Mouse (Mus musculus) cerebellum, adult 9-11 months (tissue): ENCODE measurements at regions not wholly inside any gene's neighbourhood (a gene's known extent, or its start where the extent isn't known, plus 50 kb on each side); places are given as distances from the start of the nearest gene placed in this dataset.
"Not testable (repeated sequence)": the region's sequence is repeated elsewhere in the genome, so short reads cannot be mapped to it uniquely, and the experiment has no call there.

Experiments
- DNase-seq: peaks from one replicate; pipeline ENCODE4 v3.0.0; 2022

DNA sequence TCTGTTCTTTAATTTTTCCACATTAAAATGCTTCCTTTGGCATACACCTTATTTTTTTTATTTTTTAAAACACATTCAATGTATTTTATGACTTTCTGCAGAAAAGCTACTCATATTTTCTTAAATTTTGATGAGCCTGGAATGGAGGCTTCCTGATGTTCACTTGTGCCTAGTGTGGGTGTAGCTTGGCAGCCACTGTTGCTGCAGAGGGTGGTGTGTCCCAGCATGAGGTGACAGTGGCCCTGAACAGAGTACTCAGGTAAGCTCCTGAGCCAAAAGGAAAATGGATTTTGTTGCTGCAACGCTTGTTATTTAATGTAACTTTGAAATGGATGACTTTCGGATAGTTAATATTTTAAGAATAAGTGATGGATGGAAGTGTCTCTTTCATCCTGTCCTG, 170.6 kb downstream of the Eipr1 start:
- DNase-seq = no peak

DNA sequence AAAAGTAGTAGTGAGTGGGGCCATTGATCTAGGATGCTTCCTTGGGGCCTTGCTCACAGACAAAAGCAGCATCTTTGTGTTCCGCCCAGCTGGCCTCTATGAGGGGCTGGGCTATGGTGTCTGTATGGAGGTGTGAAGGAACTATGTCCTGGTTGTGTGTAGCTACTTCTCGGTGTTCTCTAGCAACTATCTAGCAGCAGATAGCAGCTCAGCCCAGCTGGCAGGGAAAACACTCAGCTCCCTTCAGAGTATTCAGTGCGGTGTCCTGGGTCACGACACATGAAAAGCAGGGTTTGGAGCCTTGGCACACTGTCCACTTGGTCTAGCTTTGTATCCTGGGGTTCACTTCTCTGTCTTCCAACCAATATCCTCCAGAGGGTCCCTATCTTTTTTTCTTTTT, 173.6 kb downstream of the Eipr1 start:
- DNase-seq = no peak

DNA sequence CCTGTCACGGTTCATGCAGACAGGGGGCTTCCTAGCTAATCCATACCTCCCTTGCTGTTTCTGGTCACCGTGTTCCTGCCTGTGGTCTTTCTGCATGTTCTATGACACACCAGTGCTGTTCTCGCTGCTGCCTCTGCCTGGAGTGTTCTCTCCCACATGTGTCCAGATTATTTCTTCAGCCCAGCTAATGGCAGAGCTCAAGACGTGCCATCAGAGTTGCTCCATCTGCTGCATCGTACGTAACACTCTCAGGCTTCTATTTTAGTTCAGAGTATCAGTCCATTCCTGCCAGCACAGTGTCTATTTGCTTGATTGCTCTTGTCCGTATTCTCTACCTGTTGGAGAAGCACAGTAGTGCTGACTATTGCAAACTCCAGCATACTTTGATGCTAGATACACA, 188.3 kb downstream of the Eipr1 start:
- no peak for DNase-seq

DNA sequence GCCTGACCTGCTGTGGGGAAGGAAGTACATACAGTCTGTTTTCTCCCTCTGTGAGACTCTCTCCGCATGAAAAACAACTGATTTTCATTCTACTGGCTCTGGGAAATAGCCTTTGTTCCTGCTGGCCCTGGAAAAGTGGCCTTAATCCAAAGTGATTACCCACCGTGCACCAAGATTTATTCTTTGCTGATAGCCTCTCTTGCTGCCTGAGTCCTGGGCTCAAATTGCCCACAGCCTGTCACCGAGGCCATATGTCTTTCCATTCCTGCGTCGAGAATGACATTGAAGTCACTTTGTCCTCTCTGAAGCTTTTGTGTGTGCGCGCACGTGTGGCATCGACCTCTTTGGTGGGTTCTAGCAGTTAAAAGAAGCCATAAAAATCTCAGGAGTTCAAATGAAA, 197.3 kb downstream of the Eipr1 start:
- no peak for DNase-seq

- DNase-seq = peak; percentile 12
Observed at GRCm38 (mm10) chr12:28949307-28949706, 197.7 kb downstream of the Eipr1 start.

- DNase-seq = no peak
Observed at GRCm38 (mm10) chr12:28957155-28957554, 205.6 kb downstream of the Eipr1 start.

- DNase-seq = no peak
Observed at GRCm38 (mm10) chr12:28958661-28959060, 207.1 kb downstream of the Eipr1 start.

GRCm38 (mm10) chr12:28969671-28970379, 218.2 kb downstream of the Eipr1 start:
- no peak for DNase-seq

GRCm38 (mm10) chr12:28974571-28975041, 223.0 kb downstream of the Eipr1 start:
- no peak for DNase-seq

DNA sequence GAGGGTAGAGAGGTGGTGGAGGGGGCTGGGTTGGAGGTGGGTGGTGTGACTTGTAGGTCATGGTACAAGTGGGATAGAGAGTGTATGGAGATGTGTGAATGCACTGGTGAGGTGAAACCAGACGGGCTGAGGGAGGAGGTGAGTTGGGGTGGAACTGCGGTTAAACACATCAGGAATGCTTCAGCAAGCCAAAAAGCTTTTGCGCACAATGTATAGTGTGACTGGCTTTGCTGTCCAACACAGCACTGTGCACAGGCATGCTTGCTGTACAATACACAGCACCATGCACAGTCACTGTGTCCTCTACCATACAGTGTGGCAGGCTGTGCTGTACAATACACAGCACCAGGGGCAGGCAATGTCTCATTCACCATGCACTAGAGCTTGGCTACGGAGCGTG, 223.6 kb downstream of the Eipr1 start:
- DNase-seq = no peak

DNA sequence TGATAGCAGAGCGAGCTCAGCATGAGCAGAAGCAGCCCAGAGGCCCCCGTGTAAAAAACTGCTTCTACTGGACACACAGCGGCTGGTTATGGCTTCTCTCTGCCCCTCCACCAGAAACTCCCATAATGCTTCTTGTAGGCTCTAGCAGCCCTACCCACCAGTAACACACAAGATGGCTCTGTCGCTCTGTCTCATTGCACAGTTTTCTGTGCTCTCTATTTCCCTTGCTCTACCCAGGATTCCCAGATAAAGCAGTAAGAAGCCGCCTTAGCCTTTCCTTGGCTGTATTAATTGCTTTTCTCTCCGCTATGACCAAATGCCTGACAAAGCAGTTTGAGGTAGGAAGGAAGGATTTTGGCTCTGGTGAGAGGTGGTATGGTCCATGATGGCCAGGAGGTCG, 228.1 kb downstream of the Eipr1 start:
- no peak for DNase-seq

GRCm38 (mm10) chr12:28986214-28986613, 234.6 kb downstream of the Eipr1 start:
- no peak for DNase-seq

DNA sequence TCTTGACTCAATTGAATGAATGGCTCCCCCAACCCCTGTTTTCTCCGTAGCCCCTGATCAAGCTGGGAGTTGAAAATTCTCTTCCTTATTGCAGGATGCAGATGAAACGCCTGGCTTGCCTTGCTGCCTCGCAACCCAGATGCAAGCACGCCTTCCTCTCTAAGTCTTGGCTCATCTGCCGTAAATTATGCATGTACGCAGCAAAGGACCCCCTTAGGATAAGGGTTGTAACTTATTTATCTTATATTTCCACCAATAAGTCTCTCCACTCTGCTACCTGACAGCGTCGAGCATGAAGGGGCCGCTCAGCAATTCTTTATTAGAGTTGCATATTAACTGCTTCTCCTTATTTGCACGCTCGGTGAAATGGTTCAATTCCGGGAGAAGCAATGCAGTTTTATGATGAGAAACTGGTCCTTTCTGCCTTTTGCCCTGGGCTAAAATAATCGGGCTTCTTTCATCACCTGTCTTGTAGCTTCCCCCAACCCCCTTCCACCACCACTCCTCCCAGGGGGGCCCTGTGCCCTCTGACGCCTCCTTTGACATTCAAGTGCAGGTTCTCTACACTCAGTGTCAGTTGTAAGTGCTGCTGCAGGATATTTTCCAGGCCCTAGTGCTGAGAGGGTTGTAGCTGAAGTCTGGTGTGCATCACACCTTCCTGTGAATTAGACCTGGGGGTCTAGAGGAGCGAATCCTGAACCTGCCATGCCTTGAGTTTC, 246.0 kb downstream of the Eipr1 start:
- no peak for DNase-seq

DNA sequence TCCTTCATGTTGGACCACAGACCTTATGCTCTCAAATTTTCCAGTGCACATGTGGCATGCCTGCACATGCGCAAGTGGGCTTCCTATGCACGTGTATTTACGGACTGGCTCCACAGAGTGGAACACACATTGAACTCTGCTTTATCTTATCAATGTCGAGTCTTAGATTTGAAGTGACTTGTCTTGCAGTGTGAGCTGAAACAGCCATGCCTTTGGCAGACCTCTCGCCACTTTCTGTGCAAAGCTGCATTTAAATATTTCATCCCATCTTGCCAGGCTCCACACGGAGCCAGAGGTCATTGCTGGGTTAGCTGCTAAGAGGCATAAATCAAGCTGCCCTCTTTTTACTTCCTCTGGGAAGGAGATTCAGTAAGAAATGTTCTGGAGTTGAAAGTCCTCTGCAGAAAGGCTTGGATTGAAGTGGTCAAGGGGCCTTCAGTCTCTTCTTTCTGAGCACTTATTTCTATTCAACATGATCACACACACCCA, 248.4 kb downstream of the Eipr1 start:
- no peak for DNase-seq

- no peak for DNase-seq
Observed at GRCm38 (mm10) chr12:29004504-29004903, 252.9 kb downstream of the Eipr1 start.

DNA sequence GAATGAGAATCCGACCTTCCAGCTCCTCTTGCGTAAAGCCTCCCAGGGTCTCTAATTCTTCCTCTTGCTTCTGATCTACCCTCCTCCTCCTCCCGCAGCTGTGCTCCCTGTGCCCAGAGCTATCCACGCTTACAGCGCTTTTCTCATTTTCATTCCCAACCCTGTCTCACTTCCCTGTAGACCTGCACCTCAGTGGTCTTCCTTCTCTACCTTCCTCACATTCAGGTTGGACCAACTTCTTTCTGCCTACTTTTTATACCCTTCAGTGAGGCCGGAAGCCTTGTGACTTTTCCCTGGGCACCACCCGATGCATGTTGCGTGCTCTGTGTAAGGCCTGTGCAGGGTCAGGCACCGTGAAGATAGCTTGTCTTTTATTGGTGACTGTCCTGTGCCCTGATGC, 263.0 kb downstream of the Eipr1 start:
- DNase-seq = no peak

DNA sequence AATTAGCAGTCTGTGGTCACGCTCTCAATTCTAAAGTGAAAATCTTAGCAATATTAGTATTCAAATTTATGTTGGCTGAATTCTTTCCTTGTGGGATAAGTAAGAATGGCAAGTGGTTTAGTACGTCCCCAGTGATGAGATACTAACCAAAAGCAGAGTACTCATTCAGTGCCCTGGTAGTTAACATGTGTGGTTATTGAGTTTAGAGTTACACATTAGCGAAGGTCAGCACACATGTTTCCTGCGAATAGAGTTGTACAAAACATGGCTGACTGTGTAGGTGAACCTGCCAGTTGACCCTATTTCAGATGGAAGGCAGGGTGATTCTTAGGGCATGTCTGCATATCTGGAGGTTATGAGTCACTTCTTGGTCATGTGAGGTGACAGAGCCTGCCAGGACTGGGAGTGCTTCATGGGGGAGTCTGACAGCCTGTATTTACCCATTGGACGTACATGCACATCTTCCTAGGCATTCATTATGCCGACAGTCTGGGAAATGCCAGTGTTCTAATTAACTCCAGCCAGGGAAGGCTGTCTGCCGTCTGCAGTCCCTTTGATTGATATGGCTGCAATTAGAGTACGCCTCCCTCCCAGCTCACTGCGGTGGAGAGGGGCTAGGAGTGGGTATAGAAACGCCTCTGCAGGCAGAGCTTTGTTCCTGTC, 263.7 kb downstream of the Eipr1 start:
- no peak for DNase-seq

DNA sequence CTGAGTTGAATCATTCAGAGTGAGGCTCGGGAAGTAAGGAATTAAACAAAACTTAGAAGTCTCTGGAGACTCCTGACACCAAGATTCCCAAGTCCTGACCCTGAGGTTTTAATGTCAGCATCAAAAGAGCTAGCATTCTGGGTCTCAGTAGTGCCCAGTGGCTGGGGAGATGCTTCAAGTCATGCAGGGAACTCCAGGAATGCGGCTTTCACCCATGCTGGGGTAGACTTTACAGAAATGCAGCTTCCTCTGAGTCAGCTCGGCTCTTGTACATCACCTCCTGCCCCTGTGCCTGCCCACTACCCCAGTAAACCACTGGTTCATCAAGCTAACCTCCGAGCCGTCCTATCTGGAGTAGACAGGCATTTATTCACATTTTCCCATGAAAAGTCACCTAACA, 269.5 kb downstream of the Eipr1 start:
- DNase-seq = no peak

DNA sequence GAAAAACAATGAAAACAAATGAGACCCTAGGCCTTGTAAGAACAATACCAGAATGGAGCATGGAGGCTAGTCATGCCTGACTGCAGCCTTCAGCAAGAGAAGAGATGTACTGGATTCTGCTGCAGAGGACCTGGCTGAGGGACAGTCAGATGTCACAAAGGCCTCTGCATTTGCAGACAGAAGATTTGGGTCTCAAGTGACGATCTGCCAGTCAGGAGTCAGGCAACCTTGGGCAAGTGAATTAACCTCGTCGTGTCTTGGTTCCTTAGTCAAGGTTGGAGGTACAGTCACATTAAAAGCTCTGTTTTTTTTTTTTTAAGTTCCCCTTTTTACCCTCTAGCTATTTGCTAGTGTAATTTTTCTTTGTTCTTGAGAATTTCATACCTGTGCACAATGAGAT, 276.6 kb downstream of the Eipr1 start:
- no peak for DNase-seq

DNA sequence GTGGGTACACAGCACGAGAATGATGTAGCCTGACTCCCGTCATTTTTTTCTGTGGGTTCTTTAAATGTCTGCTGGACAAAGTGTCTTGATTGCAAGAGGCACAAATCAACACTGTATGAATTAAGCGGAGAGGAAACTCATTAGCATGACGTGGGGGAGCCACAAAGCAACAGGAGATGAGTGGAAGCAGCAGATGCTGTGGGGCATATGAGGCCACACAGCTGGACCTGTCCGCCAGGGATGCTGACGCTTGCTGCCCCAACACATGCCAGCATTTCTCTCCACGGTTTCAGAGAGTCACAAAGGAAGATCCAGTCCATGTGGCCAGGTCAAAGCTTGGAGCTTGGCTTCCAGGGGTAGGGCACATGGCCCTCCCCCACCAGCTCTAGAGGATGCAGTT, 277.9 kb downstream of the Eipr1 start:
- no peak for DNase-seq

GRCm38 (mm10) chr12:29046009-29046408, 294.4 kb downstream of the Eipr1 start:
- DNase-seq = no peak

DNA sequence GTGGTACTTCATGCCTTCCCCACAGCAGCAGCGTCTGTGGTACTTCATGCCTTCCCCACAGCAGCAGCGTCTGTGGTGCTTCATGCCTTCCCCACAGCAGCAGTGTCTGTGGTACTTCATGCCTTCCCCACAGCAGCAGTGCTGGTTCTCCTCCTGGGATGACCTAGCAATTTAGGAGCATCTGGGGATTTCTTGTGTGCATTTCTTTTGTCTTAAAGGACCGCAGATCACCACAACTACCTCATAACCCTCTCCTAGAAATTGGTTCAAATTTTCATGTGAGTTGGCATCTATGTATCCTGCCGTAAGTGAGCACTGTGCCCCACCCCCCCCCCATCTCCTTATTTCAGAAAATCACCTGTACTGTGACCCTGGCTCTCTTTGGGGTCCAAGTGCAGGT, 297.0 kb downstream of the Eipr1 start:
- not testable (repeated sequence) for DNase-seq

GRCm38 (mm10) chr12:29049105-29049511, 297.5 kb downstream of the Eipr1 start:
- peak; percentile 43 for DNase-seq

GRCm38 (mm10) chr12:29049801-29050200, 298.2 kb downstream of the Eipr1 start:
- no peak for DNase-seq
